Mouse (Mus musculus) embryonic facial prominence, embryonic 12.5 days (tissue): ENCODE measurements around the gene Tmco2. TPM values are rescaled to one million over a fixed set of nuclear protein-coding genes. Genes with fewer than 3 reads are reported as not detected.

Source experiments
- ATAC-seq: fragments of 200-750 bp; cut with Nextera tagmentation; 2 replicates; pipeline ENCODE4 v1.8.0; 2017; ENCODE audit not compliant: insufficient number of reproducible peaks, insufficient read depth, low FRiP score, low TSS enrichment
- H3K27ac ChIP-seq: fragments of 300-500 bp; sonication (generic); 2 replicates; pipeline ENCODE4 v1.5.1; 2016; ENCODE audit warnings: mild to moderate bottlenecking
- H3K27me3 ChIP-seq: fragments of 300-500 bp; sonication (generic); 2 replicates; pipeline ENCODE4 v1.6.1; 2016; ENCODE audit warnings: mild to moderate bottlenecking, moderate library complexity
- H3K36me3 ChIP-seq: fragments of 300-500 bp; sonication (generic); 2 replicates; pipeline ENCODE4 v1.6.1; 2016; ENCODE audit warnings: mild to moderate bottlenecking
- H3K4me1 ChIP-seq: fragments of 300-500 bp; sonication (generic); 2 replicates; pipeline ENCODE4 v1.6.1; 2016
- H3K4me2 ChIP-seq: fragments of 300-500 bp; sonication (generic); replicated peaks from 2 replicates; pipeline ENCODE4 v1.6.1; 2016; ENCODE audit warnings: mild to moderate bottlenecking, moderate library complexity
- H3K4me3 ChIP-seq: fragments of 300-500 bp; sonication (generic); 2 replicates; pipeline ENCODE4 v1.5.1; 2016; ENCODE audit warnings: mild to moderate bottlenecking
- H3K9ac ChIP-seq: fragments of 300-500 bp; sonication (generic); 2 replicates; pipeline ENCODE4 v1.6.1; 2016; ENCODE audit warnings: mild to moderate bottlenecking, moderate library complexity
- H3K9me3 ChIP-seq: fragments of 300-500 bp; sonication (generic); 2 replicates; pipeline ENCODE4 v1.6.1; 2016; ENCODE audit warnings: mild to moderate bottlenecking, moderate library complexity
- WGBS: fragments of 180-500 bp; shearing (Covaris S2); methylation state at CpG from one replicate; pipeline ENCODE4 v1.1.7; 2016; 5-methylcytosine and 5-hydroxymethylcytosine counted together
- polyA plus RNA-seq: library from polyadenylated mRNA; unstranded; fragments of >200 nt; fragmentation: Nextera tagmentation; extraction: Ambion mirVana; gene quantifications from 2 replicates; pipeline ENCODE4 v1.2.1, GENCODE M21; 2016

Gene Tmco2
- polyA plus RNA-seq, 1 experiment from 2014 or later: not detected

GRCm38 (mm10) chr4:121056342-121056741, 52.7 kb downstream of the Tmco2 start:
- no peak overlapping the region for H3K4me2 ChIP-seq
- no peak overlapping the region for H3K9ac ChIP-seq
- no peak overlapping the region for H3K4me3 ChIP-seq
- no peaks in the 10 kb centered on the region for H3K4me1 ChIP-seq
- no peak overlapping the region for H3K27ac ChIP-seq
- H3K36me3 ChIP-seq: peaks cover 23% of the 10 kb centered on the region
- no peak for ATAC-seq
- 0 out of 2 replicates have a peak, but pooled peaks cover 5% of the 10 kb centered on the region for H3K27me3 ChIP-seq
- H3K9me3 ChIP-seq: no peaks in the 10 kb centered on the region
- 47% methylated on average over 3 of the region's 3 CpGs for WGBS

Other genes starting within 250 kb of the Tmco2 start
- 31.1 and 33.1 TPM in 2 replicates for gene Exo5, start 184.2 kb downstream of the Tmco2 start, polyA plus RNA-seq
- 11.2 and 11.8 TPM in 2 replicates for gene Zfp69, start 157.5 kb downstream of the Tmco2 start, polyA plus RNA-seq
- 19.3 and 22.6 TPM in 2 replicates for gene Smap2, start 92.0 kb downstream of the Tmco2 start, polyA plus RNA-seq
- 61.6 and 62.4 TPM in 2 replicates for gene Col9a2, start 69.8 kb downstream of the Tmco2 start, polyA plus RNA-seq
- 23.0 and 25.2 TPM in 2 replicates for gene Zmpste24, start 11.0 kb downstream of the Tmco2 start, polyA plus RNA-seq
- gene Rlf, start 105.9 kb upstream of the Tmco2 start, polyA plus RNA-seq: 35.2 and 35.6 TPM in 2 replicates
- gene Gm12888, start 215.7 kb upstream of the Tmco2 start, polyA plus RNA-seq: not detected in 2 replicates